Mouse (Mus musculus) CH12.LX (cell line): ENCODE results near the gene Gm18336. TPM values are rescaled to one million over a fixed set of nuclear protein-coding genes. Genes with fewer than 3 reads are reported as not detected.

Experiments
- DNase-seq: peaks from one replicate; pipeline ENCODE4 v3.0.0-alpha.2; 2013; ENCODE audit errors: extremely low read depth
- H3K27ac ChIP-seq: 2 replicates; pipeline ENCODE4 v1.5.1; 2012; ENCODE audit warnings: low read depth, mild to moderate bottlenecking, control low read depth, moderate library complexity; ENCODE audit not compliant: insufficient read depth
- H3K27me3 ChIP-seq: replicated peaks from 2 replicates; pipeline ENCODE3; 2012; ENCODE audit warnings: inconsistent platforms
- H3K36me3 ChIP-seq, 2 experiments: replicated peaks in 1 of 2; 2 replicates each; pipeline versions ENCODE3 to v1.6.1; 2012; ENCODE audit warnings: inconsistent platforms in 1 of 2, low read length in 1 of 2, mild to moderate bottlenecking in 1 of 2, mixed read lengths in 1 of 2, moderate library complexity in 1 of 2; ENCODE audit not compliant: control insufficient read depth in 1 of 2, insufficient read depth in 1 of 2
- H3K4me1 ChIP-seq, 2 experiments: 2 replicates each; pipeline ENCODE4 v1.6.1; 2012; ENCODE audit warnings: inconsistent platforms in 1 of 2, moderate library complexity in 1 of 2; ENCODE audit not compliant: insufficient read depth in 2 of 2, control insufficient read depth in 1 of 2
- H3K4me2 ChIP-seq: 2 replicates; pipeline ENCODE4 v1.6.1; 2012; ENCODE audit warnings: low read depth, mild to moderate bottlenecking, control low read depth; ENCODE audit not compliant: poor library complexity, insufficient read depth, severe bottlenecking
- H3K4me3 ChIP-seq, 3 experiments: fragments of 150-350 bp in 1 of 3; sonication (generic) in 1 of 3; replicated peaks in 1 of 3; 2 replicates each; pipeline versions ENCODE3 to v1.5.1; 2011 to 2012; ENCODE audit warnings: low read depth in 2 of 3, low read length in 2 of 3, mild to moderate bottlenecking in 2 of 3, moderate library complexity in 2 of 3, control low read depth in 1 of 3, improper control_type of control experiment in 1 of 3, inconsistent platforms in 1 of 3, mixed read lengths in 1 of 3; ENCODE audit not compliant: poor library complexity in 1 of 3
- H3K79me2 ChIP-seq: replicated peaks from 2 replicates; pipeline ENCODE4 v1.6.1; 2012; ENCODE audit warnings: mild to moderate bottlenecking, moderate library complexity; ENCODE audit not compliant: control insufficient read depth, poor library complexity, insufficient read depth, severe bottlenecking; ENCODE audit errors: extremely low read depth
- H3K9ac ChIP-seq: 2 replicates; pipeline ENCODE4 v1.6.1; 2012; ENCODE audit warnings: low read depth, mild to moderate bottlenecking, control low read depth, moderate library complexity; ENCODE audit not compliant: insufficient read depth
- H3K9me3 ChIP-seq: replicated peaks from 2 replicates; pipeline ENCODE3; 2012; ENCODE audit warnings: low read length, inconsistent platforms, mixed read lengths
- CHD1 ChIP-seq: IDR thresholded peaks from 2 replicates; pipeline ENCODE4 v1.6.1; 2012; ENCODE audit warnings: low read depth, low read length, improper control_type of control experiment, inconsistent platforms
- CTCF ChIP-seq, 2 experiments: IDR thresholded peaks in 1 of 2; conservative IDR thresholded peaks in 1 of 2; 2 replicates each; pipeline ENCODE4 v1.5.1; 2011 to 2012; ENCODE audit warnings: low read depth in 2 of 2, low read length in 2 of 2, improper control_type of control experiment in 1 of 2, inconsistent platforms in 1 of 2, mild to moderate bottlenecking in 1 of 2, moderate library complexity in 1 of 2
- E2F4 ChIP-seq: IDR thresholded peaks from 2 replicates; pipeline ENCODE4 v1.6.1; 2011; ENCODE audit warnings: low read depth, low read length, improper control_type of control experiment; ENCODE audit not compliant: insufficient replicate concordance
- ELF1 ChIP-seq: IDR thresholded peaks from 2 replicates; pipeline ENCODE4 v1.6.1; 2014; ENCODE audit warnings: low read depth, mild to moderate bottlenecking, inconsistent platforms, low read length, improper control_type of control experiment
- HCFC1 ChIP-seq: IDR thresholded peaks from 2 replicates; pipeline ENCODE4 v1.6.1; 2012; ENCODE audit warnings: low read depth, mild to moderate bottlenecking, inconsistent platforms, low read length, improper control_type of control experiment
- IRF4 ChIP-seq: IDR thresholded peaks from 2 replicates; pipeline ENCODE4 v1.6.1; 2014; ENCODE audit warnings: low read depth, mild to moderate bottlenecking, inconsistent platforms, low read length, improper control_type of control experiment
- JUN ChIP-seq: IDR thresholded peaks from 2 replicates; pipeline ENCODE4 v1.6.1; 2011; ENCODE audit warnings: low read depth, mild to moderate bottlenecking, low read length, improper control_type of control experiment, moderate library complexity; ENCODE audit not compliant: insufficient read depth
- KAT2A ChIP-seq: IDR thresholded peaks from 2 replicates; pipeline ENCODE4 v1.6.1; 2012; ENCODE audit warnings: low read length, improper control_type of control experiment, inconsistent platforms; ENCODE audit not compliant: insufficient replicate concordance
- MAX ChIP-seq: IDR thresholded peaks from 2 replicates; pipeline ENCODE4 v1.6.1; 2011; ENCODE audit warnings: low read length, improper control_type of control experiment
- MEF2A ChIP-seq: IDR thresholded peaks from 2 replicates; pipeline ENCODE4 v1.6.1; 2014; ENCODE audit warnings: low read depth, mild to moderate bottlenecking, inconsistent platforms, low read length, improper control_type of control experiment, borderline replicate concordance
- MXI1 ChIP-seq: IDR thresholded peaks from 2 replicates; pipeline ENCODE4 v1.6.1; 2011; ENCODE audit warnings: mild to moderate bottlenecking, low read depth, low read length, improper control_type of control experiment
- NELFE ChIP-seq: IDR thresholded peaks from 2 replicates; pipeline ENCODE4 v1.6.1; 2011; ENCODE audit warnings: low read depth, low read length, improper control_type of control experiment
- NRF1 ChIP-seq: IDR thresholded peaks from 2 replicates; pipeline ENCODE4 v1.6.1; 2014; ENCODE audit warnings: low read depth, mild to moderate bottlenecking, inconsistent platforms, low read length, improper control_type of control experiment, moderate library complexity
- POLR2A ChIP-seq: IDR thresholded peaks from 2 replicates; pipeline ENCODE4 v1.6.1; 2011; ENCODE audit warnings: low read depth, mild to moderate bottlenecking, improper control_type of control experiment, low read length
- RAD21 ChIP-seq: IDR thresholded peaks from 2 replicates; pipeline ENCODE4 v1.6.1; 2011; ENCODE audit warnings: low read depth, mild to moderate bottlenecking, low read length, improper control_type of control experiment, moderate library complexity
- SMC3 ChIP-seq: IDR thresholded peaks from 2 replicates; pipeline ENCODE4 v1.6.1; 2011; ENCODE audit warnings: low read depth, low read length, improper control_type of control experiment
- TCF12 ChIP-seq: IDR thresholded peaks from 2 replicates; pipeline ENCODE4 v1.6.1; 2014; ENCODE audit warnings: low read depth, mild to moderate bottlenecking, inconsistent platforms, low read length, improper control_type of control experiment
- USF2 ChIP-seq: conservative IDR thresholded peaks from 2 replicates; pipeline ENCODE4 v1.6.1; 2011; ENCODE audit warnings: low read depth, low read length, improper control_type of control experiment
- dilution Hi-C: fragments of 300-500 bp; cut with MboI; formaldehyde crosslinking; loops from 2 replicates; pipeline ENCODE4 v1.14.3; 2020; ENCODE audit warnings: low sequenced_read_pairs; ENCODE audit not compliant: extremely low pct_unique_long_range_greater_than_20kb, extremely low pct_ligation_motif_present
- in situ Hi-C: fragments of 300-500 bp; cut with MboI; formaldehyde crosslinking; loops from 3 replicates; pipeline ENCODE4 v1.14.3; 2019; ENCODE audit warnings: low sequenced_read_pairs, low pct_ligation_motif_present, low pct_unique_long_range_greater_than_20kb, mixed read lengths
- polyA plus RNA-seq: library from polyadenylated mRNA; unstranded; fragments of >175 nt; gene quantifications from 2 replicates; pipeline ENCODE4 v1.2.1, GENCODE M21; 2012; ENCODE audit warnings: low read depth; ENCODE audit not compliant: insufficient read length
- total RNA-seq, 2 experiments: library from RNA; depleted of rRNA; stranded (reverse); fragments of 300-350 nt in 1 of 2; fragments of >200 nt in 1 of 2; gene quantifications; 2 replicates each; pipeline ENCODE4 v1.2.3; 2012 to 2014

The Gm18336 gene
- total and polyA plus RNA-seq, 3 experiments: not detected

DNA sequence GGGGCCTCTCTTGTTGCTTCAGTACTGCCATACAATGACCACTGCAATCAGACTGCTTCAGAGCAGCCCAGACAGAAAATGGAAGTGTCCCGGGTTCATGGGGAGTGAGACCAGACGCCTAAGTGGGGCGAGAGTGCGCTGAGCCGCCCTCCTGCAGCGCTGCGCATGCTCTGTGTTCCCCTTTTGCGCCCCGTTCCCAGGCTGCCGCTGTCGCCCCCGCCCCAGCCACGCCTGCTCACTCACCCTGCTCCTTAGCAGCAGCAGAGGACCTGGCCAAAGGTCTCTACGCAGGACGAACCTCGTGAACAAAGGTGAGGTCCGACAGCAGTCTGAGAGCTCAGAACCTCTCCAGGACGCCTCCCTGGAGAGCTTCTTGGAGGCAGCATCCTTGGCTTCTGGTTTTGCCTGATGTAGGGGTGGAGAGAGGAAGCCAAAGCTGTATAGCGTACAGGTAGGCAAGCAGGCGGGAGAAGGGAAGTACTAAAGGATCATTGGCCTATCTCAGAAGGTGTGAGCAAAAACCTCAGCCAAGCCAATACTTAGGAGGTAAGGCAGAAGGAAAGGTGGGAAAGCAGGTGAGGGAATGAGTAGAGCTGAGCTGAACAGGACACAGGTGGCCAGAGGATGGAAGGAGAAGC, 12.5 kb upstream of the Gm18336 start, which contains the start of gene Zfp92:
Gene Zfp92, plus strand, starts transcription at position 217 of the 638 bp plus-strand sequence.
- H3K79me2 ChIP-seq: no peaks in the 10 kb centered on the region
- DNase-seq: no peak
- peak within 1 kb of the TSS; percentile 54 for H3K9ac ChIP-seq
- H3K27me3 ChIP-seq: no peaks in the 10 kb centered on the region
- H3K9me3 ChIP-seq: no peaks in the 10 kb centered on the region
- H3K36me3 ChIP-seq: no peaks in the 10 kb centered on the region
- H3K4me3 ChIP-seq: peak within 1 kb of the TSS in 1 of 3 experiments; percentile 41
- dilution Hi-C loops: no loop called here
- H3K4me2 ChIP-seq: peak within 1 kb of the TSS; percentile 62
- H3K27ac ChIP-seq: no peak within 1 kb of the TSS
- in situ Hi-C loops: loop anchor here (25.0 kb wide), 2 partner anchors 99 to 174 kb away; partner anchors contain the start of genes F8a and Xlr4c
- H3K4me1 ChIP-seq: no peaks in the 10 kb centered on the region
- TF ChIP-seq NRF1 (peak; percentile 81), CHD1 (no peak)
- TF ChIP-seq, all 38 proteins: peak for 1

- dilution Hi-C loops: no loop called here
Observed at GRCm38 (mm10) chrX:73401616-73402015, 3.1 kb upstream of the Gm18336 start.

DNA sequence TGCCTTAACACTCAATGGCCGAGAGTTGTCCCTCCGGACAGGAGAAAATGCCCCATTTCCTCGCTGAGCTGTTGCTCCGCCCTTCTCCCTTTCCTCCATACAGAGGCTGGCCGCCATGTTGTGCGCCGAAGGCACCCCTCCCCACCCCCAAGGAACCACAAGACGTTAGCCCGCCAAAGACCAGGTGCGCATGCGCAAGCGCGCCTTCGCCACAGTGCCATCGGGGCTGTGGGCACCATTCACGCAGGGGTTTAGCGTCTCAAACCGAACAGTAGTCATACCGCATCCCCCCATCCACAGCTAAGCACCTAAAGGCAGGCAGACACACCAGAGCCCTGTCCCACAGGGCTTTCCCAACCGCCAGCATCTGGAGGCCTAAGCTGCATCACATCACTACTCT, 2.4 kb upstream of the Gm18336 start:
- Histone ChIP-seq H3K27me3 (no peaks in the 10 kb centered on the region), H3K4me3 (no peak overlapping the region), H3K9me3 (no peaks in the 10 kb centered on the region), H3K27ac (no peak overlapping the region)
- no peak for DNase-seq
- TF ChIP-seq TCF12 (no peak), NELFE (no peak), MAX (no peak), NRF1 (no peak), E2F4 (no peak), SMC3 (no peak), CHD1 (no peak), JUN (no peak), USF2 (no peak), ELF1 (no peak), RAD21 (no peak)
- TF ChIP-seq, all 38 proteins: peak for 0
- Histone ChIP-seq H3K79me2 (no peaks in the 10 kb centered on the region), H3K9ac (no peak overlapping the region), H3K4me2 (no peak overlapping the region), H3K36me3 (no peaks in the 10 kb centered on the region), H3K4me1 (no peaks in the 10 kb centered on the region)
- dilution Hi-C loops: no loop called here
- in situ Hi-C loops: loop anchor here (25.0 kb wide), 2 partner anchors 89 to 164 kb away; partner anchors contain the start of genes F8a and Xlr4c

More at GRCm38 (mm10) chrX:73401616-73402015, 3.1 kb upstream of the Gm18336 start:
- Histone ChIP-seq H3K27ac (no peak overlapping the region), H3K4me3 (no peak overlapping the region), H3K27me3 (no peaks in the 10 kb centered on the region), H3K36me3 (no peaks in the 10 kb centered on the region), H3K4me2 (no peak overlapping the region), H3K9me3 (no peaks in the 10 kb centered on the region), H3K9ac (no peak overlapping the region), H3K4me1 (no peaks in the 10 kb centered on the region), H3K79me2 (no peaks in the 10 kb centered on the region)
- TF ChIP-seq MXI1 (no peak), MEF2A (no peak), POLR2A (no peak), KAT2A (no peak), CHD1 (no peak), HCFC1 (no peak), IRF4 (no peak), NRF1 (no peak), CTCF (conservative IDR thresholded peaks at IDR 0.05 in 1 of 2, IDR thresholded peaks at IDR 0.05 in 1 of 2; ENCODE audit: low read depth in 2 of 2, low read length in 2 of 2) (no peak)
- no peak for DNase-seq
- in situ Hi-C loops: loop anchor here (25.0 kb wide), 2 partner anchors 89 to 164 kb away; partner anchors contain the start of genes F8a and Xlr4c
